Mouse (Mus musculus) urinary bladder, adult 2 months (tissue): ENCODE results near the gene Fasn. TPM values are rescaled to one million over a fixed set of nuclear protein-coding genes. Genes with fewer than 3 reads are reported as not detected.
"Not testable (repeated sequence)": the region's sequence is repeated elsewhere in the genome, so short reads cannot be mapped to it uniquely, and the experiment has no call there.

ENCODE experiments used
- DNase-seq: peaks from one replicate; pipeline ENCODE4 v3.0.0; 2022; ENCODE audit warnings: low spot score
- polyA plus RNA-seq: library from polyadenylated mRNA; depleted of rRNA; stranded (reverse); fragments of >200 nt; gene quantifications from 2 replicates; pipeline ENCODE4 v1.2.3, GENCODE M21; 2012

The Fasn gene
- polyA plus RNA-seq, 1 experiment, result 187 TPM

DNA sequence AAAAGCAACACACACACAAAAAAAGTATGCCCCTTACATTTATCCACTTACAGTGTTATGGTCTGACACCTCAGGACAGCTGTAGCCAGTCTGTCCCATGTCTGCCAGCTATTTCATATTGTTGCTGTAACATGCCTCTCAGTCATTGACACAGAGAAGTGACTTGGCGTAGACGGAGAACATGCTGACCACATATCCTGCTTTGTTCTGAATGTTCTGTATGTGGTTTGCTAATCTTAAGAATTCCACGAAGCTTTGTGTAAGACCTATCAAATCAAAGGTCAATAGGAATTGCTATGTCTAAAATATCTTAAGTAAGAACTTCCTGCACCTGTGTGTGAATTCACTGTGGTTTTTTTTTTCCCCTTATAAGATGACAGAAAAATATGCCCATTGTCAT is 26.1 kb downstream of the Fasn start:
- DNase-seq, result no peak

DNA sequence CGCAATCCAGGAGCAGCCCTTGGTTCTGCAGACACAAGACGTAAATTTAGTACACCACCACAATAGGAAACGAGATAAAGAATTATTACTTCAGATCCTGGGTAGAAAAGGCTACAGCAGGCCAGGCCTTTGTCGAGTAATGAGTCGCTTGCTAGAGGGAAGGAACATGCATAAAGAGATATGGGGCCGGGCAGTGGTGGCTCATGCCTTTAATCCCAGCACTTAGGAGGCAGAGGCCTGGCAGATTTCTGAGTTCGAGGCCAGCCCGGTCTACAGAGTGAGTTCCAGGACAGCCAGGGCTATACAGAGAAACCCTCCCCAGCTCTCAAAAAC is 27.8 kb downstream of the Fasn start:
- no peak for DNase-seq

DNA sequence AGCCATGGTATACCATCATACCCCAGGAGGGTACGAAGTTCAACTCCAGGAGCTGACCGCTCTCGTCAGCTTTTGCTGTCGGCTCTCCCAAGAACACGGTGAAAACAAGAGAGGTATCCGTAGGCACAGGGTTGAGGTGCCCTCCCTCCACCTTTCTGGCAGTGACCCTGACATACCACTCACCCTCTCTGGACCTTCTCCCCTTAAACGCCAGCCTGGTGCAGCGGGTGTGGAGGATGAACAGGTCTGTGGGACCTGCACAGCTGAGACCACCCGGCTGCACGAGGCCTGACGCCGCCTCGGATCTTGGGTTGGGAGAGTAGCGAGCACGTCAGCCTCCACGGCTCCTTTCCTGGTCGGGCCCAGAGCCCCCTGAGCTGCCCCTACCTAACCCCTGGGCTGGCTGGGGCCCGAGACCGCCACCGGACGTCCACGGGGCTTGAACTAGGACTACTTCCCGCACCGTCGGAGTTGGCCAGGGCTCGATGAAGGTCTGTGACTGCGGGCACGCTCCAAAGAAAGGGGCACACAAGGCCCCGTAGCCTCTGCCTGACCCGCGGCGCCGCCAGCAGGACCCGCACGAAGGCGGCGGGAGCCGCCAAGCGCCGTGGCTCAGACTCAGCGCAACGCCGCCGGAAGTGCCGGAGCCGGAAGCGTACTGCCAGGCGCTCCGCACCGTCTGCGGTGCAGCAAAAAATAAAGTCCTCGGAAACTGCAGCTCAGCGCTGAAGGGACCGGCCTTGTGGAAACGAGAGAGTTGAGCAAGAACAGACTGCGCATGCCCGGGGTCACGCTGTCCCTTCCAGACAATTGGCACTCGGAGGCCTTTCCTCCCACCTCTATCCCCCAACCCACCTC is 28.4 kb downstream of the Fasn start, which contains the start of gene Dus1l:
TSS of gene Dus1l (minus strand) at position 648 of the 858 bp plus-strand sequence.
- DNase-seq, result peak; percentile 97

DNA sequence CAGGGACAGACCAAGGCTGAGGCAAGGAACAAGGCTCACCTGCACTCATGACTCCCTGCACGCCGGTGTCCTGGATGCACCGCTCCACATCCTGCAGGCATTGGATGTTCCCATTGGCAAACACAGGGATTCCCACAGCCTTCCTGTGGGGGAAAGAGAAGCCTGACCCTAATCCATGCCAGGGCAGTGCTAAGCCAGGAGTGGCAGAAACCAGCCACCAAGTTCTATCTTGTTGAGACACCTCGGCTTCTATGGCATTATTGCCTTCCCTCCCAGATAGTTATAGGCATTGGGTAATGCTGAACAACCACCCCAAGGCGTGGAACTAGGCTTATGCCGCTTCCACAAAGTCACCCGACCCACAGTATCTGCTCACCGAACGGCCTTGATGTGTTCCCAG is 31.7 kb downstream of the Fasn start:
- no peak for DNase-seq

DNA sequence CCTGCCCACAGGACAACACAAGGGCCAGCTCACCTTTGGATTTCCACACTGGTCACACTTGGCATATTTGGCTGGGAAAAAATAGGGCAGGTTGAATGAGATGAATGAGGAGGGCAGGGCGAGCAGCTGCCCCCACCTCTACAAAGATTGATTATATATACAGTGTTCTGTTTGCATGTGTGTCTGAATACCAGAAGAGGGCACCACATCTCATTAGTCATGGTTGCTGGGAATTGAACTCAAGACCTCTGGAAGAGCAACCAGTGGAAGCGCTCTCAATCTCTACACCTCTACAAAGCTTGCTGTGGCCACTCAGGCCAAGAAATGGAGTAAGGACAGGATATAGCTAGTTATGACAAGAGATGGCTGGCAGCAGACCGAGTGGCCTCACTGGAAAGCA is 34.5 kb downstream of the Fasn start:
- DNase-seq, result no peak

DNA sequence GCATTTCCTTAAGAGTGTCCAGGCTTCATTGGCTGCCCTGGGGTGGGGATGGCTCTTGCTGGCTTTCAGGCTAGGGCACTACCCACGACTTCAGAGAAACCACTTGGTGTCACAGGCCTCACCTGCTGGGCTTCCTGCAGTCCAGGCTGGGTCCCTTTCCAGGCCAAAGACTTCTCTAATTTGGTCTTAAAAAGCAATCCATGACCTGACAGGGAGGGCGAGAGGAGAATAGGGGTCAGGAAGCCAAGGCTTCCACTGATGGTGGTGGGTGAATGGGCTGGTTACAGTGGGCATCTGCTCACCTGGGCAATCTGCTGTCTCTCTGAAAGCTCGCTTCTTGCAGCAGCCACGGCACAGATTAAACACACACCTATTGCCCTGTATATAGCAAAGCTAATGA is 35.0 kb downstream of the Fasn start:
- no peak for DNase-seq

DNA sequence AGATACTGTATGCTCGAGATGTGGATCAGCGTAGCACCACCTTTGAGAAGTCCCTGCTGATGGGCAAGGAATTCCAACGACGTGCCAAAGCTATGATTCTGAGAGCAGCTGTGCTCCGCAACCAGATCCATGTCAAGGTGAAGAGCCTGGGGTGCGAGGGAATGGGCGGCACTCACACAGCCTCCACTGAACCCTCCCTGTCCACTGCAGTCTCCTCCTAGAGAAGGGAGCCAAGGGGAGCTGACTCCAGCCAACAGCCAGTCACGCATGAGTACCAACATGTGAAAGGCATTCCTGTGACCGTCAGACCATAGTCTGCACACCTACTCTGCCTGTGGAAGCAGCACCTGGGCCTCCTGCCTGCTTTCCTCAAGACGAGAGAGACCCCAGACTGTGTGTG is 35.9 kb downstream of the Fasn start:
- DNase-seq, result not testable (repeated sequence)

DNA sequence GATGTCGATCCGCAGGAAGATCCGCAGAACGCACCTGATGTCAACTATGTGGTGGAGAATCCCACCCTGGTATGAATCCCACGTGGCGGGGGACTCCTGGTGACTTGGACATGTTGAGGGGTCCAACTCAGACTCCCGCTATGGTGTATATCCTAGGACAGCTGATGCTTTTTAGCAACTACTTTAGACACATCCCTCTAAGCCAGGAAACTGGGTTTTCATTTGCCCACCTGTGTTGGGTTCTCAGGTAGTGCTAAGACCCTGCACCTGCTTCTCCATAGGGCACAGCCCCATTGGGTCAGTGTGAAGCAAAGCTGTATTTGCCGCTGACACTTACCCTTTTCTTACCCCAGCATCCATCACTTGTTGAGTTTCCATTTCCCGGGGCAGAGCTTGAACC is 39.2 kb downstream of the Fasn start:
- DNase-seq, result no peak

DNA sequence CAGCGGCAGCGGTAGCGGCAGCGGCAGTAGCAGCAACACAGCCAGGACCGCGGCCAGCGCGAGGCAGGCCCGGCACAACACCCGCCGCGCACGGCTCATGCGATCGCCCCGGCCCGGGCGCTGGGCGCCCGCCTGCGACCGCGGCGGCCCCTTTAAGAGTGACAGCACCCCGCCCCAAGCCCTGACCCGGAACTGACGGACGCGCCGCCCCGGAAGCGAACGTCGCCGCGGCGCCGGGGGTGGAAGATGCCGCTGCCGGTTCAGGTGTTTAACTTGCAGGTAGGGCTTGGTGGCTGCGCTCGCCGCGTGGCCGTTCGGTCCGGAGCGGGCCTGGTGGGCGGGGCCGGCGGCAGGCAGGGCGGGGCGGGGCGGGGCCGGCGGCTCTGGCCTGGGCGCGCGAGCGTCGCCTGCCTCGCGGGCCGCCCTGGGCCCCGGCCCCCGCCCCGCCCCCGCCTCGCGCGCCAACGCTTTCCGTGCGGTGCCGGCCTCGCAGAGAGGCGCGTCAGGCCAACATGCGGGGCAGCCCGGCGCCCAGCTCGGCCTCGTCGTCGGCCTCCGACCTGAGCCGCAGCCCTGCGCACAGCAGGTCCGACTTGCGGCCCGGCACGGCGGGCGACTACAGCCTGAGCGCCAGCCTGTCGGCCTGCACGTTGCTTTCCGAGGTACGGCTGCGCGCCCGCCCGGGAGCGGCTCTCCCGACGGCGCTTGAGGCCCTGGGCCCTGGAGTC is 40.1 kb downstream of the Fasn start, which contains the start of the genes Rfng and Gps1:
TSS of gene Rfng (minus strand) at position 144 of the 728 bp plus-strand sequence.
TSS of gene Gps1 (plus strand) at position 209 of the 728 bp plus-strand sequence.
- peak; percentile 82 for DNase-seq

DNA sequence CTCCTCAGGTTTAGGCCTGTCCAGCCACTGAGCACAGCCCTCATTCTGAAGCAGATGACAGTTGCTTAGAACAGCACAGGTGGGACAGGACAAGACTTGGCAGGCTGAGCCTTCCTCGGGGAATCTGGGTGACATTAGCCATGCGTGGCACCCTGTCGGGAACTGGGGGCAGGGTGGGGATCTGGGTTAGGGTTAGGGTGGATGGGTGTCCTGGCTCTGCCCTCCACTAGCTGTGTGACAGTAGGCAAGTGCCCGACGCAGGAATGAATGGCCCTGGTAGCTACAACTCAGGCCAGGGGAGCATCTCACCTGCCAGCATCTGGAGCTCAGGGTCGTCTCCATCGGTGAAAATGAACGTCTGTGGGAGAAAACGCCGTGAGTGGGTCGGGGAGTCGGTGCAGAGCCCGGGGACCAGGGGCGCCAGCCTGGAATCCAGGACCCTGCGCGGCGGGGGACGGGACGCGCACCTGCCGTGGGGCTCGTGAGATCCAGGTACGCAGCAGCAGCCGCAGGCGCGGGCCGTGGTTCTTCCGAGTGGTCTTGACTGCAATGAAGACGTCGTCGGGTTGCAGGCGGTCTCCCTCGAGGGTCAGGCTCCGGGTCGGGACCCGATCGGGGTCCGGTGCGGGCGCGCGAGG is 40.8 kb downstream of the Fasn start:
- DNase-seq, result no peak

DNA sequence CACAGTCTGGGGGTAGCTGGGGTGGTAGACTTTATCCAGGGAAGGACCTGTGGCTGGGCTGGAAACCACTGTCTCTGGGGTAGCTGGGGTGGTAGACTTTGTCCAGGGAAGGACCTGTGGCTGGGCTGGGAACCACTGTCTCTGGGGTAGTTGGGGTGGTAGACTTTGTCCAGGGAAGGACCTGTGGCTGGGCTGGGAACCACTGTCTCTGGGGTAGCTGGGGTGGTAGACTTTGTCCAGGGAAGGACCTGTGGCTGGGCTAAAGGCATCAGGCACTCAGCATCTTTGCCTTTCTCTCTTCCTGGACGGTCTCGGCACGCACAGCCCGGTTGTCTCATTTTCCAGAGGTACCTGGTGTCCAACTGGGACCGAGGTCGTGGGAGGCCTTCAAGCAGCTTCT is 43.0 kb downstream of the Fasn start:
- not testable (repeated sequence) for DNase-seq

DNA sequence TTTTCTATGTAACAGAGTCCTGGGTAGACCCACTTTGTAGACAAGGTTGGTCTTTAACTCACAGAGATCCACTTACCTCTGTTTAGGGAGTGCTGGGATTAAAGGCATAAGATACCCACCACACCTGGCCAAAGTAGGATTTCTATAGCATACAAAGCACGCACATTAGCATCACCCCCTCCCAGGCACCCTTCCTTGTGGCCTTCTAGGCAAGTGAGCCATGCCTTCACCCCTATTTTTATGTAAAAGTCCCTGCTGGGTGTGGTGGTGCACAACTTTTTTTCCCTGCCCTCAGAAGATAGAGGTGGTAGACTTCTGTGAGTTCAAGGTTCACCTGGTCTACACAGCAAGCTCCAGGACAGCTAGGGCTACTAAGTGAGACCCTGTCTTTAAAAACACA is 44.5 kb downstream of the Fasn start:
- DNase-seq, result no peak

DNA sequence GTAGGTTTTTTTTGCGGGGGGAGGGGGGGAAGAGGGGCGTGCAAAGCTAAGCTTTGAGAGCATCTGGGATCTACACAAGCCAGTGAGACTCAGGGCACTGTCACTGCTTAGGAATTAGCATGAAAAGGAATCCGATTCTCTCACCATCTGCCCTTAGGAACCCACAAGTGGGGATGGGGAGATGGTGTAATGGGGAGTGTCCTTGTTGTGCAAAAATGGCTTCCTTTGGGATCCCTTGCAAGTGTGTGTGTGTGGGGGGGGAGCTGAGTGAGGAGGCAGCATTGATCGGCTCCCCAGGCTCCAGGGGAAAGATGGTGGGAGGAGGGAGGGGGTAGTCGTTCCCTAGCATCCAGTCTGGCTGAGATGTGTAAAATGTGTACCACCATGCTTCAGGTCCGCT is 47.2 kb downstream of the Fasn start:
- DNase-seq, result no peak

DNA sequence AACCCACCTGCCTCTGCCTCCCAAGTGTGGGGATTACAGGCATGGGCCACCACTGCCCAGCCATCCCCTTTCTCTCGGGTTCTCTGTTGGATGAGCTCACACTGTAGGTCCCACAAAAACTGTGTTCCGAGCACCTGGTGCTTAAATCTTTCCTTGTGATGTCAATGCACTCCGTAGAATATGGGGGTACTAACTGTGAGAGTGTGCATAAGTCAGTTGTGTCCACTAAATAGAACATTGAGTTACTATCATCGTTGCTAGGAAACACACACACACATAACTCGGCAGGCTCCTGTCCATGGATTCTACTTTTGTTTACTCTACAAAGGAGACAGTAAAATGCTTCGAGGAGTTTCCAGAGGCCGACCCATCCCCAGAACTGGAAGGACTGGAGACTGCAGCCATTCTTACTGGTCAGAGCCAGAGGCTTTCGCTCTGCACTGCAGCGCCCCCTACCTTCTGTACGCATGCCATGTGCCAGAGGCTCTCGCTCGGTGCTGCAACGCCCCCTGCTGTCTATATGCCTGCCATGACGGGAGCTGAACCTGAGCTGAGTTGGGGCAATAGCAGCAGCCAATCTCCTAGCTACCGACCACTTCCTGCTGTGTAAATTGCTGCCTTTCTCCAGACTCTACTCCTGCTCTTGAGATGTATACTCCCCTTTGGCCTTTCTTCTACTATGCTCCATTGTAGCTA is 48.4 kb downstream of the Fasn start:
- DNase-seq, result peak; percentile 94

DNA sequence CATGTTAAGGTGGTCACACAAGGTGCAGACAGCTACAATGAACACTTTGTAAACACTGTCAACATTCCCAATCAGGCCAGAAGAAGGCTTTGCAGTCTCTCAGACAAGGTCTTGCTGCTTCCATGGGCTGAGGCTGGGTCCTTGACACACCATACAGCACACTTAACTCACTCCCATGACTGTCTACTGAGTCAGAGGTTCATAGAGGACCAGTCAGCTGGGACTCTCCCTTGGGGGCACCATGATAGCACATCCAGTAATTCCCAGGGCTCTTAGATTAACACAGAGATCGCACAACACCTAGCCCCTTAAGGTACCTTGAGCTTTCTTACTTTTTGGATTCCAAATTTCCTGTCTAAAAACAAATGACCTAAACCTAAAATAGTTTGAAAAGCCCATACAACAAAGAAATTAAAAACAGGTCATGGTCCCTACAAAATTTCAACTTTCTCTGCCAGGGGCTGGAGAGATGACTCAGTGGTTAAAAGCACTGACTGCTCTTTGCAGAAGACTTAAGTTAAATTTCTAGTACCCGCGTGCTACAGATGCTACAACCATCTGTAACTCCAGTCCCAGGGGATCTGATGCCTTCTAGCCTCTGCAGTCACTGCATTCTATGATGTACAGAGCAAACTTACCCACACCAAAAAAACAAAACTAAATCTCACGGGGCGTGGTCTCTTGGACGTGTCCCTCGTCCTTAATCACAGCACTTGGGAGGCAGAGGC is 50.7 kb downstream of the Fasn start:
- DNase-seq, result no peak

DNA sequence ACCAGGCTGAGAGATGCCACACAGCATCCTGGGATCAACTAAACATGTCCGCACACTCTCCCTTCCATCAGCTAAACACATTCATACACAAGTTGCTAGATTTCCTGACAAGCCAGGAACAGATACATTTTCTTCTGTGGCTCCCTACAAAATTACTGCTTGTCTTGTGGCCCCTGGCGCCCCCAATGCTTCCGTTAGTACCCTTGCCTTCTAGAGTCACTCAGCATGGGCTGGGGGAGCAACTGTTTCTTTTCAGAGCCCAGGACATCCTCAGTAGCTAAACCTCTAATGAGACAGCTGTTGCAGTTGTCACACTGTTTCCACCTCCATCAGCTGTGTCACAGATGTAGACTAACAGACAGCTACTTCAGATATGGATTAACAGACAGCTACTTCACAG is 51.6 kb downstream of the Fasn start:
- no peak for DNase-seq

DNA sequence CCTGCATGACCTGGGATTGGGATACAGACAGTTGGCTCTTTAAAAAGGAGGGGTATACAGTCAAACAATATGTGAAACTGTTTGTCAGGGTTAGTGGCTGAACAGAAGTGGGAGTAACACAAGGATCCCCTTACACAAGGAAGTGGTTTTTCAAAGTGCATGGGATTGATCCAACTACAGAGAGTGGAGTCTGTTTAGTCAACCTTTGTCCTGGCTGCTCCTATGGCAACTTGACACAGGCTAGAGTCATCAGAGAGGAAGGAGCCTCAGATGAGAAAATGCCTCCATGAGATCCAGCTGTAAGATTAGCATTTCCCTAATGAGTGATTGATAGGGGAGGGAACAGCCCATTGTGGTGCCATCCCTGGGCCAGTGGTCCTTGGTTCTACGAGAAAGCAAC is 56.1 kb downstream of the Fasn start:
- no peak for DNase-seq

DNA sequence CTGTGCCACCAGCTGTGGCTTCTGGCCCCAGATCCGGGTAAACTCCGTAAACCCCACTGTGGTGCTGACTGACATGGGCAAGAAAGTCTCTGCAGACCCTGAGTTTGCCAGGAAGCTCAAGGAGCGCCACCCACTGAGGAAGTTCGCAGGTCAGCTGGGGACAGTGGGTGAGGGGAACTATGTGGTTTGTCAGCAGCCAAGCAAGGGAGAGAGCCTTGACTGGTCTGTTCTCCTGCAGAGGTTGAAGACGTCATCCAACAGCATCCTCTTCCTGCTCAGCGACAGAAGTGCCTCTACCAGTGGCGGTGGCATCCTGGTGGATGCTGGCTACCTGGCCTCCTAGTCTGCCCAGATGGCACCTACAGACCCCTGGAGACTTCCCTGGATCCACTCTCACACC is 57.3 kb downstream of the Fasn start:
- DNase-seq, result not testable (repeated sequence)

DNA sequence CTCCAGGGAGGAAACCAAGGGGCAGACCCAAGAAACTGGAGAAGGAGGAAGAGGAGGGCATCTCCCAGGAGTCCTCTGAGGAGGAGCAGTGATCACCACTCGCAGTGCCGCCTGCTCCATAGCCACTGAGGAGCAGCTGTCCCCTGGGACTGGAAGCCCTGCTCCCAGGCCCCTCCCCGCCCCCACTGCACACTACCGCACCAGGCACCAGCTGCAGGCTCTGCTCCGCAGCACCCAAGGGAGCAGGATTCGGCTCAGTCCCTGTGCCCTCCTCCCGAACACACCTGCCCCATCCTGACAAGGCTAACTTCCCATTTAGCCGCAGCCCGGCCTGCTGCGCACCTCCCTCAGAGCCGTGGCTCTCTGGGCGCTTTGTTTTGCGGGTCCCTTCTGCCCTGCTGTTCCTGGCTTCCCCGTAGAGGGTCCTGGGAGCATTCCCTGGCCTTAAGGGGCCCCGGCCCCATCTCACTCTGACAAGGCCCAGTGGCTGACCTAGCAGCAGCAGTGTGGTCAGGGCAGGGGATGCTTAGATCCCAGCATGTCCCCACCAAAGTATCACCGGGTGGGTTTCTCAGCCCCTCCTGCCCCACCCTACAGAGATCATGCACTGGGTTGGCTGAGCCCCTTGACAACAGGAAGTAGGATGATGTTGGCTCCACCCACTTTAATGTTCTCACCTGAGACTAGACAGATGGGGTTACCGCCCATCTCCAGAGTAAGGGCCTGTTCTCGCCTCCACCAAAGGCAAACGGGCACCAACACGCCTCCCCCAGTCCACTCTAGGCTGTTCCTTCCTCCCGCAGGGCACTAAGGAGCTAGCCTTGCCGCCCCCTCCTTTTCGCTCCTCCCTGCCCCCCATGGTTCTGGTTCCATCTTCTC is 61.0 kb downstream of the Fasn start:
- DNase-seq, result not testable (repeated sequence)

DNA sequence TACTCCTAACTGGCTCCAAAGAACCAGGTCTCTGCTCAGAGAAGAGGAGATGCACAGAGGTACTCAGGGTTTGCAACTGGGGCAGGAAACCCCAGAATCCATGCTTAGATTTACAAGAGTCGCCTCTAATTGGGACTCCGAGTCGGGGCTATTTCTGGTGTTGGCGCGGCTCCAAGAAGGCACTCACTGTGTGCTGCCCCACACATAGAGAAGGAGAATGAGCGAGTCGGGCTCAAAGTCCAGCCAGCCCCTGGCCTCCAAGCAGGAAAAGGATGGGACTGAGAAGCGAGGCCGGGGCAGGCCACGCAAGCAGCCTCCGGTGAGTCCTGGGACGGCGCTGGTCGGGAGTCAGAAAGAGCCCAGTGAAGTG is 61.7 kb downstream of the Fasn start, which contains the start of gene Hmga1b:
TSS of gene Hmga1b (plus strand) at position 123 of the 370 bp plus-strand sequence.
- not testable (repeated sequence) for DNase-seq
